Comparison of ENCODE assay signal across 15 mouse cellular contexts in genomic region chr7:130938005-130938404, GRCm38 (mm10). TPM values are rescaled to one million over a fixed set of nuclear protein-coding genes. Genes with fewer than 3 reads are reported as not detected.
DNase-seq lines count a peak whose midpoint lies in the region; ATAC-seq and TF ChIP-seq lines count a peak whose summit lies in the region.
"Had no signal": no experiment of that assay in that cellular context is flagged by ENCODE, and none has a peak within 500 bp of the region (broad histone marks: within the 10 kb centered on the region; RNA-seq: fewer than 3 reads in every experiment).

No protein-coding gene starts in this region.

- H3K36me3 ChIP-seq in heart, postnatal 0 days (replicated peaks; ENCODE audit: control insufficient read depth, insufficient read depth, low read length) = no peaks in the 10 kb centered on the region
- no peaks in the 10 kb centered on the region for H3K36me3 ChIP-seq in midbrain, embryonic 11.5 days (ENCODE audit: control insufficient read depth, insufficient read depth, low read length)
- no peaks in the 10 kb centered on the region for H3K36me3 ChIP-seq in midbrain, embryonic 14.5 days (ENCODE audit: control insufficient read depth, insufficient read depth, low read length)
- H3K36me3 ChIP-seq: G1E; liver, embryonic 13.5 days; stomach, embryonic 15.5 days had no signal

- intact Hi-C loops in gastrocnemius, adult 2 months (cut with DNase I) = loop anchor here (5.0 kb wide), 1 partner anchor 34 kb away; no protein-coding TSS in a partner anchor

- H3K4me3 ChIP-seq in gastrocnemius, adult 2 months = peak overlapping the region; percentile 86
- H3K4me3 ChIP-seq in heart, postnatal 0 days (ENCODE audit: low read depth, low read length) = no peak overlapping the region; the same call in 1 of the 2 replicates
- H3K4me3 ChIP-seq in midbrain, embryonic 11.5 days (ENCODE audit: low read depth, low read length) = no peak overlapping the region
- H3K4me3 ChIP-seq in midbrain, embryonic 14.5 days (replicated peaks; ENCODE audit: low read depth, low read length) = no peak overlapping the region
- H3K4me3 ChIP-seq in olfactory bulb, adult 2 months (ENCODE audit: insufficient read depth, low read depth, low read length) = peak overlapping the region; percentile 9; the same call in 1 of the 2 replicates
- H3K4me3 ChIP-seq: liver, embryonic 13.5 days had no signal

- TF ChIP-seq EP300 in heart, postnatal 0 days (IDR thresholded peaks at IDR 0.05; ENCODE audit: low read depth) = no peak

- H3K9ac ChIP-seq in heart, postnatal 0 days (replicated peaks; ENCODE audit: low read depth, low read length) = no peak overlapping the region
- no peak overlapping the region for H3K9ac ChIP-seq in midbrain, embryonic 11.5 days (ENCODE audit: low read length)
- no peak overlapping the region for H3K9ac ChIP-seq in midbrain, embryonic 14.5 days (replicated peaks; ENCODE audit: low read length)
- H3K9ac ChIP-seq: liver, embryonic 13.5 days; stomach, embryonic 15.5 days had no signal

- TF ChIP-seq POLR2A in olfactory bulb, adult 2 months (IDR thresholded peaks at IDR 0.05; ENCODE audit: insufficient read depth, low read depth, low read length) = no peak

- no peak for ATAC-seq in heart, postnatal 0 days (ENCODE audit: insufficient read depth, low read depth)
- ATAC-seq in midbrain, embryonic 11.5 days (ENCODE audit: low FRiP score) = no peak
- ATAC-seq in midbrain, embryonic 14.5 days (ENCODE audit: low FRiP score, low TSS enrichment) = no peak

- 0 out of 2 replicates have a peak overlapping the region, but pooled peaks have one; percentile 96 for H3K4me2 ChIP-seq in heart, postnatal 0 days (ENCODE audit: low read depth, low read length)
- H3K4me2 ChIP-seq in midbrain, embryonic 11.5 days = no peak overlapping the region
- H3K4me2 ChIP-seq in midbrain, embryonic 14.5 days (ENCODE audit: low read length) = no peak overlapping the region
- H3K4me2 ChIP-seq: liver, embryonic 13.5 days had no signal

- 67% methylated on average over 4 of the region's 4 CpGs for WGBS in heart, postnatal 0 days
- 64% methylated on average over 4 of the region's 4 CpGs for WGBS in midbrain, embryonic 11.5 days
- 45% methylated on average over 4 of the region's 4 CpGs for whole genome bisulfite sequencing in midbrain, embryonic 14.5 days
- 58% methylated on average over 4 of the region's 4 CpGs for WGBS in olfactory bulb, adult 2 months

- no peak for TF ChIP-seq CTCF in gastrocnemius, adult 2 months (IDR thresholded peaks at IDR 0.05)
- no peak for TF ChIP-seq CTCF in heart, postnatal 0 days (IDR thresholded peaks at IDR 0.05; ENCODE audit: low read depth)
- TF ChIP-seq CTCF in olfactory bulb, adult 2 months (IDR thresholded peaks at IDR 0.05; ENCODE audit: insufficient read depth, low read depth, low read length) = no peak

- peak overlapping the region; percentile 89 for H3K27ac ChIP-seq in gastrocnemius, adult 2 months
- no peak overlapping the region for H3K27ac ChIP-seq in heart, postnatal 0 days (ENCODE audit: low read depth)
- no peak overlapping the region for H3K27ac ChIP-seq in midbrain, embryonic 11.5 days (ENCODE audit: low read depth, low read length)
- no peak overlapping the region for H3K27ac ChIP-seq in midbrain, embryonic 14.5 days (replicated peaks; ENCODE audit: low read depth, low read length)
- no peak overlapping the region for H3K27ac ChIP-seq in olfactory bulb, adult 2 months (ENCODE audit: insufficient read depth, low read depth, low read length)
- H3K27ac ChIP-seq: liver, embryonic 13.5 days; stomach, embryonic 15.5 days had no signal

- peak; percentile 11 for DNase-seq in gastrocnemius, adult 2 months
- no peak for DNase-seq in gastrocnemius, postnatal 10 days
- DNase-seq in heart, postnatal 0 days (ENCODE audit: low spot score) = no peak
- no peak for DNase-seq in heart, adult 9 months (ENCODE audit: low spot score in 2 of 2)
- DNase-seq in midbrain, embryonic 11.5 days (ENCODE audit: low spot score, missing footprints) = peak; percentile 73
- no peak for DNase-seq in midbrain, embryonic 14.5 days
- DNase-seq in natural killer cell, adult 2 months (ENCODE audit: low spot score in 2 of 2) = no peak
- DNase-seq: adrenal gland, postnatal 36 days; liver, embryonic 13.5 days; right cerebral cortex, adult 18-20 months; spleen, adult 18-20 months had no signal

- peaks cover 27% of the 10 kb centered on the region for H3K4me1 ChIP-seq in heart, postnatal 0 days (ENCODE audit: control insufficient read depth, insufficient read depth)
- H3K4me1 ChIP-seq in midbrain, embryonic 11.5 days (ENCODE audit: control insufficient read depth, insufficient read depth, low read length) = peaks cover 7% of the 10 kb centered on the region; the same call in 1 of the 2 replicates
- peaks cover 11% of the 10 kb centered on the region; the same call in 1 of the 2 replicates for H3K4me1 ChIP-seq in midbrain, embryonic 14.5 days (ENCODE audit: control insufficient read depth, insufficient read depth, low read length)
- peaks cover 16% of the 10 kb centered on the region for H3K4me1 ChIP-seq in olfactory bulb, adult 2 months (ENCODE audit: control insufficient read depth, insufficient read depth, low read length)

- H3K27me3 ChIP-seq in heart, postnatal 0 days (ENCODE audit: control insufficient read depth, insufficient read depth, low read length) = peaks cover 6% of the 10 kb centered on the region; the same call in 1 of the 2 replicates
- H3K27me3 ChIP-seq in midbrain, embryonic 11.5 days (ENCODE audit: control insufficient read depth, insufficient read depth, low read length) = peaks cover 50% of the 10 kb centered on the region
- H3K27me3 ChIP-seq in midbrain, embryonic 14.5 days (ENCODE audit: control insufficient read depth, insufficient read depth, low read length) = peaks cover 59% of the 10 kb centered on the region

- no peaks in the 10 kb centered on the region for H3K9me3 ChIP-seq in heart, postnatal 0 days (replicated peaks; ENCODE audit: control insufficient read depth, low read length)
- no peaks in the 10 kb centered on the region for H3K9me3 ChIP-seq in midbrain, embryonic 11.5 days (ENCODE audit: control insufficient read depth, low read length)
- H3K9me3 ChIP-seq in midbrain, embryonic 14.5 days (ENCODE audit: control insufficient read depth, low read length) = no peaks in the 10 kb centered on the region
- H3K9me3 ChIP-seq: liver, embryonic 13.5 days; stomach, embryonic 15.5 days had no signal

RNA-seq across cellular contexts. Expression of gene Htra1, which starts 2.1 kb away (rescaled TPM):
- total RNA-seq in gastrocnemius, adult 2 months (2021) = 10 to 100 TPM; 23.9 to 32.6 TPM
- total RNA-seq in gastrocnemius, postnatal 10 days (2021) = 100 to 1,000 TPM in 1 of 2 experiments, 10 to 100 TPM in 1; 93.5 to 103 TPM
- 79.7 and 97.9 TPM in 2 replicates for total RNA-seq in heart, postnatal 0 days (2014; rRNA removed; ENCODE audit: low replicate concordance)
- 86.1 and 95.2 TPM in 2 replicates for polyA plus RNA-seq in heart, postnatal 0 days (2015; fragmentation: Nextera tagmentation; extraction: Ambion mirVana)
- polyA plus RNA-seq in midbrain, embryonic 11.5 days (2014; fragmentation: Nextera tagmentation; extraction: Ambion mirVana) = 2.7 and 3.5 TPM in 2 replicates
- polyA plus RNA-seq in midbrain, embryonic 14.5 days (2014; fragmentation: Nextera tagmentation; extraction: Ambion mirVana) = 6.9 and 12.7 TPM in 2 replicates
- polyA plus RNA-seq in olfactory bulb, adult 2 months (2012; ENCODE audit: insufficient read depth, insufficient read length, low replicate concordance, missing spikeins) = not detected in 2 replicates
- total RNA-seq: G1E; granulocyte monocyte progenitor cell, adult 5-6 weeks had no signal
- polyA plus RNA-seq: G1E had no signal

Comparison
In these comparisons a context has a peak if more than half of its experiments do, and no peak if none do; other contexts are left out.
1. DNase-seq: peak in gastrocnemius, adult 2 months (single experiment) and midbrain, embryonic 11.5 days (single experiment); none in gastrocnemius, postnatal 10 days (single experiment), heart, postnatal 0 days (single experiment), heart, adult 9 months (0 of 2), midbrain, embryonic 14.5 days (single experiment) and natural killer cell, adult 2 months (0 of 2).
2. H3K4me3 ChIP-seq: peak in gastrocnemius, adult 2 months (single experiment) and olfactory bulb, adult 2 months (single experiment); none in heart, postnatal 0 days (single experiment), midbrain, embryonic 11.5 days (single experiment) and midbrain, embryonic 14.5 days (single experiment).